Comparison of ENCODE assay signal across 9 mouse cellular contexts in genomic region chr10:12547037-12547625, GRCm38 (mm10).
A peak's percentile ranks its signal among the peaks of the same experiment; 100 is the strongest.
DNase-seq lines count a peak whose midpoint lies in the region; ATAC-seq and TF ChIP-seq lines count a peak whose summit lies in the region.
"Had no signal": no experiment of that assay in that cellular context is flagged by ENCODE, and none has a peak within 500 bp of the region (broad histone marks: within the 10 kb centered on the region; RNA-seq: fewer than 3 reads in every experiment).

No protein-coding gene starts in this region.

- H3K9ac ChIP-seq in liver, embryonic 11.5 days (ENCODE audit: low read depth, low read length): no peak overlapping the region
- no peak overlapping the region for H3K9ac ChIP-seq in liver, postnatal 0 days (replicated peaks)
- no peak overlapping the region for H3K9ac ChIP-seq in forebrain, embryonic 14.5 days (ENCODE audit: low read length)
- peak overlapping the region; percentile 48 for H3K9ac ChIP-seq in limb, embryonic 11.5 days (ENCODE audit: low read length)
- no peak overlapping the region; the same call in 1 of the 2 replicates for H3K9ac ChIP-seq in neural tube, embryonic 15.5 days (replicated peaks)

- H3K27me3 ChIP-seq in liver, embryonic 11.5 days (replicated peaks; ENCODE audit: control insufficient read depth, insufficient read depth, low read length): no peaks in the 10 kb centered on the region
- H3K27me3 ChIP-seq in liver, postnatal 0 days (ENCODE audit: insufficient read depth, low read length): no peaks in the 10 kb centered on the region
- no peaks in the 10 kb centered on the region; the same call in 1 of the 2 replicates for H3K27me3 ChIP-seq in forebrain, embryonic 14.5 days (replicated peaks; ENCODE audit: control insufficient read depth, insufficient read depth, low read length)
- H3K27me3 ChIP-seq in limb, embryonic 11.5 days (ENCODE audit: control insufficient read depth, insufficient read depth, low read length): no peaks in the 10 kb centered on the region
- peaks cover 5% of the 10 kb centered on the region; the same call in 1 of the 2 replicates for H3K27me3 ChIP-seq in neural tube, embryonic 15.5 days (replicated peaks)

- H3K4me2 ChIP-seq in liver, embryonic 11.5 days: peak overlapping the region; percentile 31; the same call in 1 of the 2 replicates
- H3K4me2 ChIP-seq in liver, postnatal 0 days (ENCODE audit: low read depth, low read length): no peak overlapping the region
- H3K4me2 ChIP-seq in forebrain, embryonic 14.5 days (ENCODE audit: low read length): peak overlapping the region; percentile 6; the same call in 1 of the 2 replicates
- H3K4me2 ChIP-seq in limb, embryonic 11.5 days (ENCODE audit: low read depth, severe bottlenecking): peak overlapping the region; percentile 32; the same call in 1 of the 2 replicates
- H3K4me2 ChIP-seq in neural tube, embryonic 15.5 days: peak overlapping the region; percentile 38

- no peak for ATAC-seq in liver, embryonic 11.5 days (replicated peaks; ENCODE audit: low FRiP score)
- no peak for ATAC-seq in liver, postnatal 0 days
- peak; percentile 65 for ATAC-seq in forebrain, embryonic 14.5 days
- no peak for ATAC-seq in limb, embryonic 11.5 days (ENCODE audit: insufficient number of reproducible peaks, low FRiP score, low TSS enrichment, low read depth)
- ATAC-seq in neural tube, embryonic 15.5 days (ENCODE audit: low FRiP score): no peak
- ATAC-seq in erythroblast, adult 5-6 weeks (replicated peaks; ENCODE audit: low FRiP score, poor library complexity, severe bottlenecking): no peak

- 49% methylated on average over 6 of the region's 6 CpGs for WGBS in liver, embryonic 11.5 days
- WGBS in liver, postnatal 0 days (ENCODE audit: insufficient replicate concordance): 32% methylated on average over 6 of the region's 6 CpGs
- WGBS in forebrain, embryonic 14.5 days: 14% methylated on average over 6 of the region's 6 CpGs
- WGBS in limb, embryonic 11.5 days: 10% methylated on average over 6 of the region's 6 CpGs
- 9% methylated on average over 6 of the region's 6 CpGs for WGBS in neural tube, embryonic 15.5 days

- H3K27ac ChIP-seq in liver, embryonic 11.5 days (ENCODE audit: low read depth, low read length): no peak overlapping the region
- H3K27ac ChIP-seq in liver, postnatal 0 days (ENCODE audit: low read depth): no peak overlapping the region
- H3K27ac ChIP-seq in forebrain, embryonic 14.5 days (ENCODE audit: low read depth, low read length): no peak overlapping the region
- H3K27ac ChIP-seq in limb, embryonic 11.5 days (replicated peaks; ENCODE audit: low read depth, low read length): no peak overlapping the region
- no peak overlapping the region for H3K27ac ChIP-seq in neural tube, embryonic 15.5 days (replicated peaks)

- H3K9me3 ChIP-seq in liver, embryonic 11.5 days (ENCODE audit: control insufficient read depth, low read length): no peaks in the 10 kb centered on the region
- no peaks in the 10 kb centered on the region for H3K9me3 ChIP-seq in liver, postnatal 0 days (ENCODE audit: low read length)
- H3K9me3 ChIP-seq in forebrain, embryonic 14.5 days (replicated peaks; ENCODE audit: control insufficient read depth, low read length): no peaks in the 10 kb centered on the region
- H3K9me3 ChIP-seq in limb, embryonic 11.5 days (ENCODE audit: control insufficient read depth, low read length): no peaks in the 10 kb centered on the region
- H3K9me3 ChIP-seq in neural tube, embryonic 15.5 days (replicated peaks): no peaks in the 10 kb centered on the region

- H3K4me1 ChIP-seq in liver, embryonic 11.5 days (replicated peaks; ENCODE audit: control insufficient read depth, insufficient read depth, low read length): peaks cover 4% of the 10 kb centered on the region; the same call in 1 of the 2 replicates
- H3K4me1 ChIP-seq in liver, postnatal 0 days (ENCODE audit: insufficient read depth): peaks cover 5% of the 10 kb centered on the region; the same call in 1 of the 2 replicates
- H3K4me1 ChIP-seq in forebrain, embryonic 14.5 days (ENCODE audit: control insufficient read depth, insufficient read depth, low read length): peaks cover 12% of the 10 kb centered on the region
- peaks cover 25% of the 10 kb centered on the region for H3K4me1 ChIP-seq in limb, embryonic 11.5 days (ENCODE audit: control insufficient read depth, insufficient read depth, low read length)
- H3K4me1 ChIP-seq in neural tube, embryonic 15.5 days: peaks cover 23% of the 10 kb centered on the region

- 0 out of 2 replicates have a peak overlapping the region, but pooled peaks have one; percentile 15 for H3K4me3 ChIP-seq in liver, embryonic 11.5 days (ENCODE audit: low read depth, low read length)
- no peak overlapping the region for H3K4me3 ChIP-seq in liver, postnatal 0 days (ENCODE audit: low read depth, low read length)
- H3K4me3 ChIP-seq in forebrain, embryonic 14.5 days (ENCODE audit: low read depth, low read length): no peak overlapping the region
- 0 out of 2 replicates have a peak overlapping the region, but pooled peaks have one; percentile 11 for H3K4me3 ChIP-seq in limb, embryonic 11.5 days (ENCODE audit: low read depth, low read length)
- 0 out of 2 replicates have a peak overlapping the region, but pooled peaks have one; percentile 2 for H3K4me3 ChIP-seq in neural tube, embryonic 15.5 days (replicated peaks)

- TF ChIP-seq EP300 in liver, postnatal 0 days (IDR thresholded peaks at IDR 0.05; ENCODE audit: low read depth): no peak

- DNase-seq in liver, embryonic 11.5 days (ENCODE audit: low spot score): no peak
- no peak for DNase-seq in liver, postnatal 0 days
- DNase-seq in forebrain, embryonic 14.5 days (ENCODE audit: low spot score): peak; percentile 72
- DNase-seq in limb, embryonic 11.5 days (ENCODE audit: low spot score): no peak
- no peak for DNase-seq in spleen, postnatal 14 days (ENCODE audit: low spot score in 2 of 2)
- no peak for DNase-seq in ovary, postnatal 36 days (ENCODE audit: low spot score)
- DNase-seq: spleen, adult 18-20 months had no signal

- TF ChIP-seq CTCF in liver, postnatal 0 days (IDR thresholded peaks at IDR 0.05; ENCODE audit: low read depth): no peak

- no peaks in the 10 kb centered on the region for H3K36me3 ChIP-seq in liver, embryonic 11.5 days (ENCODE audit: control insufficient read depth, insufficient read depth, low read length)
- H3K36me3 ChIP-seq in liver, postnatal 0 days (replicated peaks; ENCODE audit: insufficient read depth, low read length): no peaks in the 10 kb centered on the region
- no peaks in the 10 kb centered on the region for H3K36me3 ChIP-seq in forebrain, embryonic 14.5 days (ENCODE audit: control insufficient read depth, insufficient read depth, low read length)
- no peaks in the 10 kb centered on the region for H3K36me3 ChIP-seq in limb, embryonic 11.5 days (ENCODE audit: control insufficient read depth, insufficient read depth, low read length)
- no peaks in the 10 kb centered on the region for H3K36me3 ChIP-seq in neural tube, embryonic 15.5 days

Comparison
In these comparisons a context has a peak if more than half of its experiments do, and no peak if none do; other contexts are left out.
1. H3K4me3 ChIP-seq: peak in liver, embryonic 11.5 days (single experiment), limb, embryonic 11.5 days (single experiment) and neural tube, embryonic 15.5 days (single experiment); none in liver, postnatal 0 days (single experiment) and forebrain, embryonic 14.5 days (single experiment).